Mouse (Mus musculus) thymus, adult 2 months (tissue): Measurements from ENCODE around the gene Ttc33.

Experiments
- CTCF ChIP-seq: fragments of 200-500 bp; IDR thresholded peaks from 2 replicates; pipeline ENCODE4 v1.5.1; 2012; ENCODE audit warnings: mild to moderate bottlenecking, control low read depth, low read length, moderate library complexity, borderline replicate concordance; ENCODE audit not compliant: control insufficient read depth, poor library complexity, insufficient read depth; ENCODE audit errors: extremely low read depth
- POLR2A ChIP-seq: fragments of 200-500 bp; IDR thresholded peaks from 2 replicates; pipeline ENCODE4 v1.6.1; 2012; ENCODE audit warnings: mild to moderate bottlenecking, low read length, control low read depth, moderate library complexity; ENCODE audit not compliant: control insufficient read depth, poor library complexity, insufficient read depth; ENCODE audit errors: extremely low read depth

- TF ChIP-seq CTCF (no peak), POLR2A (no peak)
These were observed 20.1 kb upstream of the Ttc33 start for GRCm38 (mm10) chr15:5165121-5165773.
